Mouse (Mus musculus) midbrain, embryonic 16.5 days (tissue): ENCODE results near the gene Loxl1. TPM values are rescaled to one million over a fixed set of nuclear protein-coding genes. Genes with fewer than 3 reads are reported as not detected.
"Not testable (repeated sequence)": the region's sequence is repeated elsewhere in the genome, so short reads cannot be mapped to it uniquely, and the experiment has no call there.

Experiments
- ATAC-seq: fragments of 200-750 bp; cut with Nextera tagmentation; 2 replicates; pipeline ENCODE4 v1.8.0; 2017; ENCODE audit warnings: moderate TSS enrichment
- H3K27ac ChIP-seq: fragments of 300-500 bp; sonication (generic); 2 replicates; pipeline ENCODE4 v1.5.1; 2014; ENCODE audit warnings: mild to moderate bottlenecking, low read length, mixed read lengths
- H3K27me3 ChIP-seq: fragments of 300-500 bp; sonication (generic); 2 replicates; pipeline ENCODE4 v1.6.1; 2014; ENCODE audit warnings: low read depth, low read length, mixed read lengths; ENCODE audit not compliant: control insufficient read depth, insufficient read depth
- H3K36me3 ChIP-seq: fragments of 300-500 bp; sonication (generic); 2 replicates; pipeline ENCODE4 v1.6.1; 2014; ENCODE audit warnings: mild to moderate bottlenecking, low read length, moderate library complexity, mixed read lengths; ENCODE audit not compliant: control insufficient read depth, insufficient read depth
- H3K4me1 ChIP-seq: fragments of 300-500 bp; sonication (generic); 2 replicates; pipeline ENCODE4 v1.6.1; 2014; ENCODE audit warnings: mild to moderate bottlenecking, low read length, mixed read lengths; ENCODE audit not compliant: control insufficient read depth, insufficient read depth
- H3K4me2 ChIP-seq: fragments of 300-500 bp; sonication (generic); 2 replicates; pipeline ENCODE4 v1.6.1; 2014; ENCODE audit warnings: mild to moderate bottlenecking, low read length, mixed read lengths
- H3K4me3 ChIP-seq: fragments of 300-500 bp; sonication (generic); 2 replicates; pipeline ENCODE4 v1.5.1; 2014; ENCODE audit warnings: low read depth, mild to moderate bottlenecking, low read length, moderate library complexity, mixed read lengths
- H3K9ac ChIP-seq: fragments of 300-500 bp; sonication (generic); 2 replicates; pipeline ENCODE4 v1.6.1; 2014; ENCODE audit warnings: low read depth, low read length, mixed read lengths
- H3K9me3 ChIP-seq: fragments of 300-500 bp; sonication (generic); replicated peaks from 2 replicates; pipeline ENCODE4 v1.6.1; 2014; ENCODE audit warnings: mild to moderate bottlenecking, low read length, mixed read lengths; ENCODE audit not compliant: control insufficient read depth, poor library complexity, severe bottlenecking
- WGBS: fragments of 180-500 bp; shearing (Covaris S2); extraction: QIAGEN DNeasy Blood & Tissue Kit; methylation state at CpG from one replicate; pipeline ENCODE4 v1.1.7; 2014; 5-methylcytosine and 5-hydroxymethylcytosine counted together
- polyA plus RNA-seq: library from polyadenylated mRNA; unstranded; fragments of >200 nt; fragmentation: Nextera tagmentation; extraction: Ambion mirVana; gene quantifications from 2 replicates; pipeline ENCODE4 v1.2.1, GENCODE M21; 2015

The Loxl1 gene
- polyA plus RNA-seq, 1 experiment from 2014 or later: 4.8 TPM

- Histone ChIP-seq H3K4me2 (no peak overlapping the region), H3K4me1 (peaks cover 5% of the 10 kb centered on the region; the same call in 1 of the 2 replicates), H3K27me3 (no peaks in the 10 kb centered on the region), H3K36me3 (no peaks in the 10 kb centered on the region), H3K9me3 (no peaks in the 10 kb centered on the region), H3K4me3 (no peak overlapping the region), H3K27ac (no peak overlapping the region), H3K9ac (no peak overlapping the region)
- WGBS: 92% methylated on average over 3 of the region's 3 CpGs
- no peak for ATAC-seq
These were observed 37.2 kb downstream of the Loxl1 start for GRCm38 (mm10) chr9:58275797-58276196.

DNA sequence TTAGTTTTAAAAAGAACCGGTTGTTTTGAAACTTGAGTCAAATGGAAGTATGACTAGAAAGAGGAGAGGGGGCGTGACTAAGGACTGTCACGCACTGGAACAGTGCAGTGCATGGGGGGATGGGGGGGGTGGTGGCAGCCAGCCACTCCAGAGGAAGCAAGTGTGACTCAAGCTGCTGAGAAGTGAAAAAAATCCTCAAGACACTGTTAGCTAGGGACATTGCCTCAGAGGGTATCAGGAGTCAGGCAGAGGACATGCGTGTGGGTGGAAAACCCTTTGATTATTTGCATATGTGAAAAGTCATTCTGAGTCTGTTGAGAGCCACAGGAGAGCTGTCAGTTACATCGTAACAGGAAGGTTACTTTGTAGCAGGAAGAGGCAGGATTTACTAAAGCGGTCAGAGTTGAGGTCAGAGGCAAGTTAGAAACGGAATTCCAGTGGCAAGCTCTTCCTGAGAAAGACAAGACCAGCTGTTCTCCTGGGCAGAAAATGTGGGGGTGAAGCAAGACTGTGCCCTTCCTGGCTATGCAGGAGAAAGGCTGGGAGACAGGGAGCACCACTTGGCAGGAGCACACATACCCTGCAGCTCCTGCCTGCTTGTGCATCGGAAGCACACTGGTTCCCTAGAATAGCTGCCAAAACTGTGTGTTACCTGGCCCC, 37.7 kb downstream of the Loxl1 start:
- ATAC-seq: no peak
- Histone ChIP-seq H3K9me3 (no peaks in the 10 kb centered on the region), H3K27ac (no peak overlapping the region), H3K4me1 (peaks cover under 1% of the 10 kb centered on the region; the same call in 1 of the 2 replicates), H3K27me3 (no peaks in the 10 kb centered on the region), H3K4me3 (no peak overlapping the region), H3K9ac (no peak overlapping the region), H3K4me2 (no peak overlapping the region), H3K36me3 (no peaks in the 10 kb centered on the region)
- 46% methylated on average over 8 of the region's 8 CpGs for WGBS

- Histone ChIP-seq H3K27me3 (no peaks in the 10 kb centered on the region), H3K36me3 (no peaks in the 10 kb centered on the region), H3K9me3 (no peaks in the 10 kb centered on the region), H3K9ac (no peak overlapping the region), H3K27ac (no peak overlapping the region), H3K4me2 (no peak overlapping the region), H3K4me1 (no peaks in the 10 kb centered on the region), H3K4me3 (no peak overlapping the region)
- ATAC-seq: no peak
- WGBS: 53% methylated on average over 3 of the region's 3 CpGs
These were observed 38.4 kb downstream of the Loxl1 start for GRCm38 (mm10) chr9:58274626-58275025.

DNA sequence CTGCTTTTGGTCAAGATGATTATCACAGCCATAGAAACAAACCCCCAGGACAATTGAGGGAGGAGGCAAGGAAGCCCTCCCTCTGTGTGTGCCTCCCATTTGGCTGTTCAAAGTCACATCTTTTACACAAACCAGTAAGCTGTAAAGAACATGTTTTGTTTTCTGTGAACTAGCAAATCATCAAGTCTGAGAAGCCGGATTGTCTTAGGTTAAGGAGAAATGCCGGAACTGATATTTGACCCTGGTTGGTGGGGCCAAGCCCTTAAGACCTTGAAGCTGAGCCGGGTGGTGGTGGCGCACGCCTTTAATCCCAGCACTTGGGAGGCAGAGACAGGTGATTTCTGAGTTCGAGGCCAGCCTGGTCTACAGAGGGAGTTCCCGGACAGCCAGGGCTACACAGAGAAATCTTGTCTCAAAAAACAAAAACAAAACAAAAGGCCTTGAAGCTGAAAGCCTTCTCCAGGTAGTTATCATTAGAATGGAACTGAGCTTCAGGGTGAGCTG, 38.8 kb downstream of the Loxl1 start:
- WGBS: 79% methylated on average over 7 of the region's 7 CpGs
- Histone ChIP-seq H3K4me3 (no peak overlapping the region), H3K9ac (no peak overlapping the region), H3K9me3 (no peaks in the 10 kb centered on the region), H3K4me1 (no peaks in the 10 kb centered on the region), H3K36me3 (no peaks in the 10 kb centered on the region), H3K27ac (no peak overlapping the region), H3K27me3 (no peaks in the 10 kb centered on the region), H3K4me2 (no peak overlapping the region)
- ATAC-seq: no peak

DNA sequence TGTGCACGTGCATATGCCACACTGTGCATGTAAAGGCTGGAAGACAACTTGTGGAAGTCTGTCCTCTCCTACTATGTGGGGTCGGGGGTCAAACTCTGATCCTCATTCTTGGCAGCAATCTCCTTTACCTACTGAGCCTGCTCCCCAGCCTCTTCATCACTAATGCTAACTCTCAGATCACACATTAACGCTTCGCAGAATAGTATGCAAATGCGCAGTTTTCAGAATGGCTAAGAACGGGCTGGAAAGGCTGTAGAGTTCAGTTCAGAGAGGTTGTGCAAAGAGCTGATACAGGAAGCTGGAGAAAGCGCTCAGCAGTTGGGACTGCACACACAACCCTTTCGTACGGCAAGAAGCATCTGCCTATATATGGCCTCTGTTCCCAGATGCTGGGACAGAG, 40.1 kb downstream of the Loxl1 start:
- H3K4me3 ChIP-seq: no peak overlapping the region
- H3K27me3 ChIP-seq: no peaks in the 10 kb centered on the region
- H3K27ac ChIP-seq: no peak overlapping the region
- no peaks in the 10 kb centered on the region for H3K4me1 ChIP-seq
- WGBS: 72% methylated on average over 9 of the region's 9 CpGs
- no peaks in the 10 kb centered on the region for H3K9me3 ChIP-seq
- H3K9ac ChIP-seq: no peak overlapping the region
- no peak overlapping the region for H3K4me2 ChIP-seq
- ATAC-seq: no peak
- no peaks in the 10 kb centered on the region for H3K36me3 ChIP-seq

DNA sequence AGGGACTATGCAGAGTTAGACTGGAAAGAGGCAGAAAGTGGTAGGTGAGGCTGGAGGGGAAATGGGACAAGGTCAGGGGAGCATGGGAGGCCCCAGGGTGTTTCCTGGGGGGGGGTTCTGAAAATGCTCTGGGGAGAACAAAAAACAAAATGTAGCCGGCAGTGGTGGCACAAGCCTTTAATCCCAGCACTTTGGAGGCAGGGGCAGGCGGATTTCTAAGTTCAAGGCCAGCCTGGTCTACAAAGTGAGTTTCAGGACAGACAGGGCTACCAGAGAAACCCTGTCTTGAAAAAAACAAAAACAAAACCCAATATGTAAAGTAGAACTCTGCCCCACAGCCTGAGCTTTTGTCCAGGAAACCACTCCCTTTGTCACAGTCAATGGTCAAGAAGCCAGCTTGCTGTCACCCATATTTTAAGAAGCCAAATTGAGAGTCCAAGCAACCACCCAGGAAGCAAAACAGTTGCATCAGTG, 40.9 kb downstream of the Loxl1 start:
- 85% methylated on average over 2 of the region's 2 CpGs for WGBS

GRCm38 (mm10) chr9:58271551-58271950, 41.4 kb downstream of the Loxl1 start:
- WGBS: 96% methylated on average over 9 of the region's 9 CpGs
- not testable (repeated sequence) for ATAC-seq, H3K9me3 ChIP-seq, H3K27ac ChIP-seq, H3K36me3 ChIP-seq, H3K27me3 ChIP-seq, H3K4me2 ChIP-seq, H3K9ac ChIP-seq, H3K4me3 ChIP-seq, H3K4me1 ChIP-seq

More for the DNA sequence above, 40.9 kb downstream of the Loxl1 start:
- Histone ChIP-seq H3K9me3 (no peaks in the 10 kb centered on the region), H3K36me3 (no peaks in the 10 kb centered on the region), H3K27me3 (no peaks in the 10 kb centered on the region), H3K27ac (no peak overlapping the region), H3K4me3 (no peak overlapping the region), H3K4me1 (no peaks in the 10 kb centered on the region), H3K4me2 (no peak overlapping the region), H3K9ac (no peak overlapping the region)
- ATAC-seq: no peak

GRCm38 (mm10) chr9:58271109-58271508, 41.9 kb downstream of the Loxl1 start:
- no peaks in the 10 kb centered on the region for H3K27me3 ChIP-seq
- 90% methylated on average over 3 of the region's 3 CpGs for WGBS
- no peak for ATAC-seq

DNA sequence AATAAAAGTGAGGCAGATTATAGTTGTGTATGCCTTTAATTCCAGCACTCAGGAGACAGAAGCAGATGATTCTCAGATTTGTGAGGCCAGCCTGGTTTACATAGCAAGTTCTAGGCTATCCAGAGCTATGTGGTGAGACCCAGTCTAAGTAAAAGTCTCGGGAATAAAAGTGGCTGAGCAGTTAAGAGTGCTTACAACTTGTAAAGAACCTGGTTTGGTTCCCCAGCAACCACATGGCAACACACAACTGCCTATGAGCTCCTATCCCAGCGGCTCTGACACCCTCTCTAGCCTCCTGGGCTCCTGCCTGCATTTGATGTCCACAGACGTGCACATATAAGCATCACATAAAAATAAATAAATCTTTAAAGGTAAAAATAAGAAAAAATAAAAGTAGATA, 42.9 kb downstream of the Loxl1 start:
- H3K4me3 ChIP-seq: no peak overlapping the region
- H3K36me3 ChIP-seq: no peaks in the 10 kb centered on the region
- H3K4me2 ChIP-seq: no peak overlapping the region
- H3K9me3 ChIP-seq: no peaks in the 10 kb centered on the region
- H3K4me1 ChIP-seq: 0 out of 2 replicates have a peak, but pooled peaks cover 3% of the 10 kb centered on the region
- no peak overlapping the region for H3K27ac ChIP-seq
- H3K9ac ChIP-seq: no peak overlapping the region
- 61% methylated on average over 3 of the region's 3 CpGs for WGBS
- no peaks in the 10 kb centered on the region for H3K27me3 ChIP-seq
- ATAC-seq: no peak

More at GRCm38 (mm10) chr9:58271109-58271508, 41.9 kb downstream of the Loxl1 start:
- Histone ChIP-seq H3K4me2 (no peak overlapping the region), H3K9me3 (no peaks in the 10 kb centered on the region), H3K27ac (no peak overlapping the region), H3K9ac (no peak overlapping the region), H3K4me1 (0 out of 2 replicates have a peak, but pooled peaks cover 2% of the 10 kb centered on the region), H3K36me3 (no peaks in the 10 kb centered on the region), H3K4me3 (no peak overlapping the region)
